Mouse (Mus musculus) midbrain, embryonic 15.5 days (tissue): ENCODE results near the gene Litaf. TPM values are rescaled to one million over a fixed set of nuclear protein-coding genes. Genes with fewer than 3 reads are reported as not detected.

Source experiments
- ATAC-seq: fragments of 200-750 bp; cut with Nextera tagmentation; replicated peaks from 2 replicates; pipeline ENCODE4 v1.8.0; 2017; ENCODE audit warnings: moderate TSS enrichment
- H3K27ac ChIP-seq: fragments of 300-500 bp; sonication (generic); 2 replicates; pipeline ENCODE4 v1.5.1; 2015; ENCODE audit warnings: mild to moderate bottlenecking, inconsistent platforms
- H3K27me3 ChIP-seq: fragments of 300-500 bp; sonication (generic); replicated peaks from 2 replicates; pipeline ENCODE4 v1.6.1; 2015; ENCODE audit warnings: inconsistent platforms
- H3K36me3 ChIP-seq: fragments of 300-500 bp; sonication (generic); replicated peaks from 2 replicates; pipeline ENCODE4 v1.6.1; 2015; ENCODE audit warnings: inconsistent platforms
- H3K4me1 ChIP-seq: fragments of 300-500 bp; sonication (generic); 2 replicates; pipeline ENCODE4 v1.6.1; 2015; ENCODE audit warnings: inconsistent platforms
- H3K4me2 ChIP-seq: fragments of 300-500 bp; sonication (generic); 2 replicates; pipeline ENCODE4 v1.6.1; 2015; ENCODE audit warnings: inconsistent platforms, mild to moderate bottlenecking, moderate library complexity
- H3K4me3 ChIP-seq: fragments of 300-500 bp; sonication (generic); 2 replicates; pipeline ENCODE4 v1.5.1; 2015; ENCODE audit warnings: mild to moderate bottlenecking, inconsistent platforms
- H3K9ac ChIP-seq: fragments of 300-500 bp; sonication (generic); 2 replicates; pipeline ENCODE4 v1.6.1; 2015; ENCODE audit warnings: mild to moderate bottlenecking, inconsistent platforms
- H3K9me3 ChIP-seq: fragments of 300-500 bp; sonication (generic); 2 replicates; pipeline ENCODE4 v1.6.1; 2016; ENCODE audit warnings: inconsistent platforms
- WGBS: fragments of 180-500 bp; shearing (Covaris S2); methylation state at CpG from one replicate; pipeline ENCODE4 v1.1.7; 2015; ENCODE audit warnings: mixed read lengths; 5-methylcytosine and 5-hydroxymethylcytosine counted together
- polyA plus RNA-seq: library from polyadenylated mRNA; unstranded; fragments of >200 nt; fragmentation: Nextera tagmentation; extraction: Ambion mirVana; gene quantifications from 2 replicates; pipeline ENCODE4 v1.2.1, GENCODE M21; 2015

Litaf gene
- 28.0 and 28.8 TPM in 2 replicates for polyA plus RNA-seq

DNA sequence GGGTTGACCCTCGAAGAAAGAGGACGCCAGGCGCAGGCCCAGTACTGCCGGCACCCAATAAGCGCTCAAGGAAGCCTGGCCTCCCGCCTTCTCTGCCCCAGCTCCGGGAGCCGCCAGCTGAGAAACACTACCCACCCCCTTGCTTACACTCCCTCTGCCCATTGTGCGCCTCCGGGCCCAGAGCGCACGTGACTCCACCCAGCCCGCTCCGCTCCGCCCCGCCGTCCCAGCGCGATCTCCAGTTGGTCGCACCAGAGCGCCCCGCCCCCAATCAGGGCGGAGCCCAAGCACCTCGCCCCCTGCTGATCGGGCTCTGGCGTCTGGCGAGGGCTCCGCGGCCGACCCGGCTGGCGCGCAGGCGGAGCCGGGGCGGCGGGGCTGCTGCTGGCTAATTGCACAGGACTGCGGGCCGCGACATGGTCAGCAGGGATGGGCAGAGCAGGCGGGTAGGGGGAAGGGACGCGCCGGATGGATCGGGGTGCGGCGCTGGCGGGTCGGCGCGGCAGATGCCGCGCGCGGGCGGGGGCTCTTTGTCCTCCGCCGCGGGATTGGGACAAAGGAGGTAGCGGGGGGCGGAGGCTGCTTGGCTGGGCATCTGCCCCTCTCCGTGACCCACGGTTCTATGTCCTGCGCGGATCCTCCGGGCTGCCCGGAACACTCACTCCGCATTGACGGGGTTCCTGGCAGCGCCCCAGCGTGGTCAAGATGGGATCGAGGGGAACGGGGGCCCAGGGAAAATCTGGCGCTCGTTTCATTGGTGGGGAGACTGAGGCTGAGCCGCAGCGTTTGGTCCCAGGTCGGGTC lies at the start of gene Litaf:
TSS of gene Litaf (minus strand) at position 129 of the 804 bp plus-strand sequence.
- peak; percentile 98 for ATAC-seq
- under 1% methylated on average over 78 of the region's 78 CpGs for WGBS
- peak within 1 kb of the TSS; percentile 90 for H3K4me3 ChIP-seq
- H3K4me1 ChIP-seq = peaks cover 67% of the 10 kb centered on the region
- H3K36me3 ChIP-seq = no peaks in the 10 kb centered on the region
- no peaks in the 10 kb centered on the region for H3K27me3 ChIP-seq
- peak within 1 kb of the TSS; percentile 98 for H3K9ac ChIP-seq
- peak within 1 kb of the TSS; percentile 99 for H3K27ac ChIP-seq
- H3K9me3 ChIP-seq = no peaks in the 10 kb centered on the region
- H3K4me2 ChIP-seq = peak within 1 kb of the TSS; percentile 77

GRCm38 (mm10) chr16:11109198-11109740 lies 43.3 kb upstream of the Litaf start:
- 71% methylated on average over 4 of the region's 4 CpGs for WGBS
- ATAC-seq = no peak
- Histone ChIP-seq H3K27ac (no peak overlapping the region), H3K4me2 (no peak overlapping the region), H3K4me3 (no peak overlapping the region), H3K4me1 (no peaks in the 10 kb centered on the region), H3K9me3 (no peaks in the 10 kb centered on the region), H3K9ac (no peak overlapping the region; the same call in 1 of the 2 replicates), H3K27me3 (no peaks in the 10 kb centered on the region), H3K36me3 (0 out of 2 replicates have a peak, but pooled peaks cover 3% of the 10 kb centered on the region)

DNA sequence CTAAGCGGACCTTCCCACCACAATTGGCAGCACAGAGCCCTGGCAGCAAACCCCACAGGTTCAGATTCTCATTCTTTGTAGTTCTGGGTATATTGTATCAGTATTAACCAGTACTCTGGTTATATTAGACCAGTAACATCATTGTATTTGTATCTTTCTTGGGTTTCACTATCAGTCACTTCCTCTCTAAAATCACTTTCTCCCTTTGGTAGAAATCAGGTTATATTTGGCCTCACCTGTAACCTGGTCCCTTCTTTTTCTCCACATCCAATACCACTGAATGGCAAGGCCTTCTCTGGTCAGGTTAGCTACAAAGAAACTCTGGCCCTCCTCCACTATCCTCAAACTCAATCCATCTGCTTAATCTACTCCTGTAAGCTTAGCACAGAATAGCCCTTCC lies 38.9 kb upstream of the Litaf start:
- 0 out of 2 replicates have a peak, but pooled peaks cover 4% of the 10 kb centered on the region for H3K36me3 ChIP-seq
- WGBS = 78% methylated on average over 1 of the region's 1 CpGs
- no peak overlapping the region for H3K27ac ChIP-seq
- no peaks in the 10 kb centered on the region for H3K27me3 ChIP-seq
- H3K9ac ChIP-seq = no peak overlapping the region
- H3K4me1 ChIP-seq = no peaks in the 10 kb centered on the region
- ATAC-seq = no peak
- no peak overlapping the region for H3K4me3 ChIP-seq
- H3K4me2 ChIP-seq = no peak overlapping the region
- H3K9me3 ChIP-seq = no peaks in the 10 kb centered on the region

- Histone ChIP-seq H3K27me3 (no peaks in the 10 kb centered on the region), H3K27ac (no peak overlapping the region), H3K4me1 (no peaks in the 10 kb centered on the region), H3K36me3 (0 out of 2 replicates have a peak, but pooled peaks cover 4% of the 10 kb centered on the region), H3K4me2 (no peak overlapping the region), H3K9me3 (no peaks in the 10 kb centered on the region), H3K4me3 (no peak overlapping the region), H3K9ac (no peak overlapping the region)
- WGBS = 92% methylated on average over 3 of the region's 3 CpGs
- ATAC-seq = no peak
These were observed 31.3 kb upstream of the Litaf start for GRCm38 (mm10) chr16:11097301-11097700.

DNA sequence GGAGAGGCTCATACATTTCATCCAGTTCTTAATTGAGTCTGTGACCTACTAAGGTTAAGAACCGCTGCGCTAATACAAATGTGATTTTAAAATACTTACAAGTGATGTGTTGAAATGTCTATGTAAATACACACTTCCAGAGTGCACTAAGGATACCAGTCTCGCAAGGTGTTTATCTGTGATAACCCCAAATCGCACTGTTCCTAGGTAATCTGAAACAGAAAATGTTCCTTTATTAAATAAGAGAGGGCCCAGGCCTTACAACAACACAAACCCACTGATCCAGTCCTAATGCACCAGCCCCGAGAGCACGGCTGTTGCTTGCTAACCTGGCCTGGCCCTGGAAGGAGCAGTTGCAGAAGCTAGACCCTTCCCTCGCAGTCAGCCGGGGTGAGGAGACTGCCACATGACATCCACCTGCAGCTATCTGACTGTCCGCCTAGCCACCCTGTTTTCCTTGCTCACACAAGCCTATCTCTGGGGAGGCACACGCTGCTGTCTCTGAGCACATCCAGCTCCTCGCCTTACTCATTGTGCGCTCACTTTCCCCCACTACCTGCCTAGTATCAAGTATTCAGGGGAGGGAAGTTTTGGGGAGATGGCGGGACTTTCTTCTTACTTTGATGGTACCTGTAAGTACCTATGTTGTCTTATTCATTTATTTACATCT lies 27.9 kb upstream of the Litaf start:
- no peak overlapping the region for H3K4me3 ChIP-seq
- H3K4me2 ChIP-seq = no peak overlapping the region
- no peaks in the 10 kb centered on the region for H3K9me3 ChIP-seq
- no peak overlapping the region for H3K9ac ChIP-seq
- no peaks in the 10 kb centered on the region for H3K27me3 ChIP-seq
- H3K4me1 ChIP-seq = no peaks in the 10 kb centered on the region
- 0 out of 2 replicates have a peak, but pooled peaks cover 12% of the 10 kb centered on the region for H3K36me3 ChIP-seq
- H3K27ac ChIP-seq = no peak overlapping the region
- no peak for ATAC-seq
- WGBS = 93% methylated on average over 13 of the region's 13 CpGs

GRCm38 (mm10) chr16:11092523-11092922 lies 26.6 kb upstream of the Litaf start:
- no peak for ATAC-seq

GRCm38 (mm10) chr16:11092061-11092460 lies 26.1 kb upstream of the Litaf start:
- Histone ChIP-seq H3K27me3 (no peaks in the 10 kb centered on the region), H3K9ac (no peak overlapping the region), H3K4me2 (no peak overlapping the region), H3K36me3 (peaks cover 12% of the 10 kb centered on the region; the same call in 1 of the 2 replicates), H3K27ac (no peak overlapping the region), H3K4me1 (no peaks in the 10 kb centered on the region), H3K9me3 (no peaks in the 10 kb centered on the region), H3K4me3 (no peak overlapping the region)
- WGBS = 68% methylated on average over 4 of the region's 4 CpGs
- ATAC-seq = no peak

More at GRCm38 (mm10) chr16:11092523-11092922, 26.6 kb upstream of the Litaf start:
- Histone ChIP-seq H3K4me1 (no peaks in the 10 kb centered on the region), H3K9ac (no peak overlapping the region), H3K36me3 (peaks cover 12% of the 10 kb centered on the region; the same call in 1 of the 2 replicates), H3K4me3 (no peak overlapping the region), H3K27me3 (no peaks in the 10 kb centered on the region), H3K27ac (no peak overlapping the region), H3K4me2 (no peak overlapping the region), H3K9me3 (no peaks in the 10 kb centered on the region)
- 88% methylated on average over 3 of the region's 3 CpGs for WGBS

DNA sequence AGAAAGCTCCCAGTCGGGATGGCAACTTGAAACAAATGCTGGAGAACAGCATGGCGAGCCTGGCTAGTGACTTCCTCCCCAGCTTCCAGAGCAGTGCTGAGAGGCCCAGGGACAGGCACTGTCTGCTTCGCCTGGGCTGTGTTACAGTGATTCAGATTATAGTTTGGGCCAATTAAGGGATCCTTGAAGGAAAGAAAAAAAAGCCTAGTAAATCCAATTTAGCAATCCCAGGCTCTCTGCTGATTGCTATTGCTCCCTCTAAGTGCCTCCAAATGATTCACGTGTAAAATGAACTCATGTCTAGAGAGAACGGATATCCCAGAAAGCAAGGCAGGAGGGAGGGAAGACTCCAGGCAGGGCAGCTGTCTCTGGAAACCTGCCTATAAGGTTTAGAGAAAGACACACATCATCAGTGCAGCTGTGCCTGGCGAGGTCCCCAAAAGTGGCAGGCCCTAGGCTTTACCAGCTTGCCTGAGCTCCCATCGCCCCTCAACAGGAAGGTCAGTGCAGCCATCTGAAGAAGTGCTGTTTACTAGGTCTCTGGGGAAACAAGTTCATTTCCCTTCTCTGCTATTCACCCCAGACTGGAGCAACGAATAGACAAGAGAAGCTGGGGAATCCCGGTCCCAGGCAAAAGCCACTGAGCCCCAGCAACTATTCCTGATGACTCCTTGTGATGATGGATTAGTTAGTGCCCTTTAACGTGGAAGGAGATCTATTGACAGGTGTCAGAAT lies 25.0 kb upstream of the Litaf start:
- Histone ChIP-seq H3K27ac (no peak overlapping the region), H3K27me3 (no peaks in the 10 kb centered on the region), H3K4me2 (no peak overlapping the region), H3K9me3 (no peaks in the 10 kb centered on the region), H3K9ac (no peak overlapping the region), H3K4me3 (no peak overlapping the region), H3K4me1 (no peaks in the 10 kb centered on the region), H3K36me3 (peaks cover 15% of the 10 kb centered on the region; the same call in 1 of the 2 replicates)
- WGBS = 85% methylated on average over 10 of the region's 10 CpGs
- no peak for ATAC-seq

DNA sequence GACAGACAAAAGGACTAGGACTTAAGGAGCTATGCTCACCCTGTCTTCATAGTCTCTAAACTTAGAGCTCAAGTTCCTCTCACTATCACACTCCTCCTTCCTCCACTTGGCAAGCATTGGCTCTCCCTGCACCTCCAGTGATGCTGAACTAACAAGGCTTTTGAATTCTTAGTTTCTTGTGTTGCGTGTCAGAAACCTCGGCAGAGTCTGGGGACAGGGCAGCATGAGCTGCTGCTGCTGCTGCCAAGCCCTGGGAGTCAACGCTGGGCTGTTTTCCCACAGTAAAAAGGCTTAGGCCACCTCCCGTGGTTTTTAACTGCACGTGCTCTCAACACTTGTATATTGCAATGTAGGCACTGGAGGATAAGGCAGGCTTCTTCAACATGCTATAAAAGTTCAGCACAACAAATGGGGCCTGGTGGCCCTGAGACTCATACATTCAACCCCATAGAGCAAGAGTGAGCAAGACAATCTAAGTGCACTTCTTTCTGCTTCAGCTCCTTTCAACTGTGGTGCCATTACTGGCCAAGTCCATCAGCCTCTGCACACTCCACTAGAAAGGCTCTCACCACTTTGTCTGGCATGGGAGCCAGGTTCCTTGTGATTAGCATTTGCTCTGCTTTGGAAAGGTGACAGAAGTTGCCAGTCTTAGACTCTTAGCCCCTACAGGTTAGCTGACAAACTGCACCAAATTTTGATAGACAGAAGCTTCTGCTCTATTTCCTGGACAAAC lies 21.1 kb upstream of the Litaf start:
- no peak overlapping the region for H3K9ac ChIP-seq
- no peaks in the 10 kb centered on the region for H3K4me1 ChIP-seq
- ATAC-seq = peak; percentile 65
- WGBS = 55% methylated on average over 5 of the region's 5 CpGs
- H3K36me3 ChIP-seq = peaks cover 31% of the 10 kb centered on the region
- H3K4me3 ChIP-seq = no peak overlapping the region
- H3K4me2 ChIP-seq = no peak overlapping the region
- H3K27me3 ChIP-seq = no peaks in the 10 kb centered on the region
- peak overlapping the region; percentile 35; the same call in 1 of the 2 replicates for H3K27ac ChIP-seq
- H3K9me3 ChIP-seq = no peaks in the 10 kb centered on the region

GRCm38 (mm10) chr16:11086299-11086698 lies 20.3 kb upstream of the Litaf start:
- H3K36me3 ChIP-seq = peaks cover 31% of the 10 kb centered on the region
- no peaks in the 10 kb centered on the region for H3K27me3 ChIP-seq
- 96% methylated on average over 3 of the region's 3 CpGs for WGBS

DNA sequence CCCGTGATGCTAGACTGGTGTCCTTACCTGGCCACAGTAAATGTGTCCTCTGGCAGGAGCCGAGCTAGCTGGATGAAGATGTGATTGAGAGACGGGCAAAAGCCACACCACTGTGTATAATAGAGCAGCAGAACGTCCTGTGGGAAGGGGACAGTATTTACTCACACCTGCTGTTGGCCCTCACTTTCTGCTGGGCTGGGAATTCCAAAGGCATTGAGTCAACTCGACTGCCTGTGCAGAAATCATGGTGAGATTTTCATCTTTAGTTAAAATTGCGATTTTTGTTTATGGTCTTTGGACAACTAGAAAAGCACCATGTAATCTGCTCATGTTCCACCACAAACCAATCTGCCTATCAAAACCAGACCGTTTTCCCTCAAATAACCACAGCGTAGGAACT lies 18.2 kb upstream of the Litaf start:
- Histone ChIP-seq H3K4me2 (no peak overlapping the region), H3K36me3 (peaks cover 23% of the 10 kb centered on the region), H3K9me3 (no peaks in the 10 kb centered on the region), H3K27ac (no peak overlapping the region), H3K4me1 (no peaks in the 10 kb centered on the region), H3K4me3 (no peak overlapping the region), H3K9ac (no peak overlapping the region), H3K27me3 (no peaks in the 10 kb centered on the region)
- 90% methylated on average over 8 of the region's 8 CpGs for WGBS
- no peak for ATAC-seq

More at GRCm38 (mm10) chr16:11086299-11086698, 20.3 kb upstream of the Litaf start:
- H3K9ac ChIP-seq = no peak overlapping the region
- H3K27ac ChIP-seq = no peak overlapping the region
- no peaks in the 10 kb centered on the region for H3K9me3 ChIP-seq
- no peak overlapping the region for H3K4me2 ChIP-seq
- no peaks in the 10 kb centered on the region for H3K4me1 ChIP-seq
- ATAC-seq = no peak
- H3K4me3 ChIP-seq = no peak overlapping the region
